Mouse (Mus musculus) heart, postnatal 0 days (tissue): ENCODE measurements around the gene Cflar. TPM values are rescaled to one million over a fixed set of nuclear protein-coding genes. Genes with fewer than 3 reads are reported as not detected.
A peak's percentile ranks its signal among the peaks of the same experiment; 100 is the strongest.

ENCODE experiments used
- ATAC-seq: fragments of 200-750 bp; cut with Nextera tagmentation; 2 replicates; pipeline ENCODE4 v1.8.0; 2017; ENCODE audit warnings: low read depth, moderate number of reproducible peaks, moderate library complexity; ENCODE audit not compliant: insufficient read depth
- DNase-seq: peaks from one replicate; pipeline ENCODE4 v3.0.0-alpha.2; 2016; ENCODE audit warnings: low spot score
- H3K27ac ChIP-seq: fragments of 300-500 bp; sonication (generic); 2 replicates; pipeline ENCODE4 v1.5.1; 2014; ENCODE audit warnings: low read depth, mild to moderate bottlenecking
- H3K27me3 ChIP-seq: fragments of 300-500 bp; sonication (generic); 2 replicates; pipeline ENCODE4 v1.6.1; 2014; ENCODE audit warnings: low read length, mixed read lengths; ENCODE audit not compliant: control insufficient read depth, insufficient read depth
- H3K36me3 ChIP-seq: fragments of 300-500 bp; sonication (generic); replicated peaks from 2 replicates; pipeline ENCODE4 v1.6.1; 2014; ENCODE audit warnings: low read length, mixed read lengths; ENCODE audit not compliant: control insufficient read depth, insufficient read depth
- H3K4me1 ChIP-seq: fragments of 300-500 bp; sonication (generic); 2 replicates; pipeline ENCODE4 v1.6.1; 2014; ENCODE audit warnings: antibody characterized with exemption; ENCODE audit not compliant: control insufficient read depth, insufficient read depth
- H3K4me2 ChIP-seq: fragments of 300-500 bp; sonication (generic); 2 replicates; pipeline ENCODE4 v1.6.1; 2014; ENCODE audit warnings: low read depth, mild to moderate bottlenecking, low read length, moderate library complexity
- H3K4me3 ChIP-seq: fragments of 300-500 bp; sonication (generic); 2 replicates; pipeline ENCODE4 v1.5.1; 2014; ENCODE audit warnings: low read depth, low read length
- H3K9ac ChIP-seq: fragments of 300-500 bp; sonication (generic); replicated peaks from 2 replicates; pipeline ENCODE4 v1.6.1; 2014; ENCODE audit warnings: low read depth, low read length, mixed read lengths
- H3K9me3 ChIP-seq: fragments of 300-500 bp; sonication (generic); replicated peaks from 2 replicates; pipeline ENCODE4 v1.6.1; 2016; ENCODE audit warnings: low read length; ENCODE audit not compliant: control insufficient read depth
- CTCF ChIP-seq: IDR thresholded peaks from 2 replicates; pipeline ENCODE4 v1.5.1; 2016; ENCODE audit warnings: antibody characterized with exemption, control low read depth, low read depth
- EP300 ChIP-seq: IDR thresholded peaks from 2 replicates; pipeline ENCODE4 v1.6.1; 2016; ENCODE audit warnings: antibody characterized with exemption, low read depth
- WGBS: fragments of 180-500 bp; shearing (Covaris S2); extraction: QIAGEN DNeasy Blood & Tissue Kit; methylation state at CpG from one replicate; pipeline ENCODE4 v1.1.7; 2014; 5-methylcytosine and 5-hydroxymethylcytosine counted together
- polyA plus RNA-seq: library from polyadenylated mRNA; unstranded; fragments of >200 nt; fragmentation: Nextera tagmentation; extraction: Ambion mirVana; gene quantifications from 2 replicates; pipeline ENCODE4 v1.2.1, GENCODE M21; 2015
- total RNA-seq: library from RNA; depleted of rRNA; stranded (reverse); fragments of >200 nt; gene quantifications from 2 replicates; pipeline ENCODE4 v1.2.3, GENCODE M21; 2014; ENCODE audit warnings: low replicate concordance

Gene Cflar
- total and polyA plus RNA-seq, 2 experiments from 2014 or later, result 49.8 to 102 TPM

- Histone ChIP-seq H3K4me3 (no peak overlapping the region), H3K4me1 (peaks cover 32% of the 10 kb centered on the region), H3K4me2 (no peak overlapping the region), H3K9me3 (no peaks in the 10 kb centered on the region), H3K27me3 (no peaks in the 10 kb centered on the region), H3K27ac (peak overlapping the region; percentile 20; the same call in 1 of the 2 replicates), H3K9ac (no peak overlapping the region), H3K36me3 (peaks cover 20% of the 10 kb centered on the region)
- WGBS, result 79% methylated on average over 8 of the region's 8 CpGs
- no peak for ATAC-seq
- no peak for DNase-seq
- no peak for TF ChIP-seq CTCF
- TF ChIP-seq EP300, result no peak
Observed at GRCm38 (mm10) chr1:58720090-58720489, 8.8 kb downstream of the Cflar start.

DNA sequence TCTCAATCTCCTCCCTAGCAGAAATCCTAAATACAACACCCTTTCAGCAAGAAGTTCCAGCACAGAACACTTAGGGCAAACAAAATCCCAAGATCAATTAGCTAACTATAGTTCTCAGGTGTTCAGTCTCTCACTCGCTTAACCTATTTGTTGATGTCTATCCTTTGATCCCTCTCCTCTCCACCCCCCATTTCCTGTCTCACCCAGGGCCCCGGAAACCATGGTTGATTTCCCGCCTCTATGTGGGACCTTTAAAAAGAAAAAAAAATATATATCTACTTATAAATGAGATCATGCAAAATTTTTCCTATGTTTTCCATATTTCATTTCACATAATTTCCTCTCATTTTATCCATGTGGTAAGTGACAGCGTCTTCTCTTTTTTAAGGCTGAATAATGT, 9.7 kb downstream of the Cflar start:
- H3K4me3 ChIP-seq, result no peak overlapping the region
- H3K27ac ChIP-seq, result peak overlapping the region; percentile 38; the same call in 1 of the 2 replicates
- no peaks in the 10 kb centered on the region for H3K9me3 ChIP-seq
- H3K4me2 ChIP-seq, result no peak overlapping the region; the same call in 1 of the 2 replicates
- TF ChIP-seq CTCF (no peak), EP300 (no peak)
- WGBS, result 67% methylated on average over 4 of the region's 4 CpGs
- H3K36me3 ChIP-seq, result peaks cover 15% of the 10 kb centered on the region
- H3K4me1 ChIP-seq, result peaks cover 30% of the 10 kb centered on the region
- no peaks in the 10 kb centered on the region for H3K27me3 ChIP-seq
- H3K9ac ChIP-seq, result no peak overlapping the region
- DNase-seq, result no peak
- no peak for ATAC-seq

DNA sequence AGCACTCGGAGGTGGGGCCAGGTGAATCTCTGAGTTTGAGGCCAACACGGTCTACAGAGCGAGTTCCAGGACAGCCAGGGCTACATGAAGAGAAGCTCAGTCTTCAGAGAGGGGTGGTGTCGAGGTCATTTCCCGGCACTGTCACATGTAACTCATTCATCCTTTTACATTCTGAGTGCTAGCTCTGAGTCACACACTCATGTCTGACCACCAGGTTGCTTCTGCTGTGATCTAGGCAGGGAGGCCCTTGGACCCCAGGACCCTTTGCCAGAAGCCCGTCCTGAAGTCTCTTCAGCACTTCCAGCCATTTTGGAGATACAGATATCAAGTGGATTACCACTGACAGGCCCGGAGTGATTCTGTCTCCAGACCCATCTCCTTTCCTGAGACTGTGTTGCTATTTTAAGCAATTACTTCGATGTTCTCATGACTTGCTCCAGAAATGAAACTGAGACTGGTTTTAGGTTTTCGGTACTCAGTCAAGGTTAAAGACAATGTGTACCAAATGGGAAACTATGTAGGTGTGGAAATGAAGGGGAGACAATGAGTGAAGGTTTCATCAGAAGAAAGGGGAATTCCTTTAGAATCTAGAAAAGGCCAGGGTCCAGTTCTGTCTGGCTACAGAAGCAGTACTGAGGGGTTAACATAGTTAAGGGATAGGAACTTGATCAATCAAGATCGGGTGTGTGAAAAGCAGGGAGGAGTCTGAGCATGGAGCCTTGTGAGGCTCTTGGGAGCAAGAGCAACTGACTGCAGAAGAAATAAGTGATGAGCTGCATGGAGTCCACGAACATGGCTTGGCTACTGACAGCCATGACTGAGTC, 11.0 kb downstream of the Cflar start:
- H3K36me3 ChIP-seq, result peaks cover 12% of the 10 kb centered on the region
- H3K4me2 ChIP-seq, result no peak overlapping the region
- WGBS, result 57% methylated on average over 11 of the region's 11 CpGs
- H3K4me1 ChIP-seq, result peaks cover 29% of the 10 kb centered on the region
- DNase-seq, result no peak
- no peaks in the 10 kb centered on the region for H3K9me3 ChIP-seq
- no peak; the same call in 1 of the 2 replicates for ATAC-seq
- no peaks in the 10 kb centered on the region for H3K27me3 ChIP-seq
- H3K4me3 ChIP-seq, result no peak overlapping the region
- H3K9ac ChIP-seq, result no peak overlapping the region
- H3K27ac ChIP-seq, result peak overlapping the region; percentile 19
- no peak for TF ChIP-seq EP300
- no peak for TF ChIP-seq CTCF

DNA sequence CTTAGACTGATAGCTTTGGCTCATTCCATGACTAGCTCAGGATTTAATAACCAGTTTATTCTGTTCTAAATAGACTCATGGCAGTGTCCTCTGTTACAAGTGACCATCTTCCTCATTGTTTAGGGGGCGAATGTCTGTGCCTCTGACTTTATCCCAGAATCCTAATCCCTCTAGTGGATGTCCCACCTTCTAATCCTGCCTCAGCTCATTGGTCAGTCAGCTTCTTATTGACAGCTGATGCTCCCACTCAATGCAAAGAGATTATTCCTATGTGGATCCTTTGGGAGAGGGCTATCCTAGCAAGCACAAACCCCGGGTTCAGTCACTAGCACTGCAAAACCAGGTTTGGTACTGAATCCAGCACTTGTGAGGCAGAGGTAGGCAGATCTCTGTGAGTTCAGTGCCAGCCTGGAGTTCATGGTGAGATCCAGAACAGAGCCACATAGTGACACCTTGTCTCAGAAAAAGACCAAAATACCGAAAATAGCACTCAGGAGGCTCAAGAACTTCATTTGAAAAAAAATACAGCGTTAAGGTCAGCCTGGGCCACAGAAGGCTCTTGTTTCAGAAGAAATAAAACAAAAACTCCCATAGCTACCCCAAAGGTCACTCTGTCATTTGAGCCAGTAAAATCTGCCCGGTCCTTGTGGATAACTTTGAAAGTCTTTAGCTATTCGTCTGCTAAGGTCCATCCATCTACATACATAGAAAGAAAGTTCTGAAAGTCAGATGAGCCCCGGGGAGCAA, 11.9 kb downstream of the Cflar start:
- 63% methylated on average over 7 of the region's 7 CpGs for WGBS
- H3K4me2 ChIP-seq, result no peak overlapping the region
- no peak overlapping the region for H3K9ac ChIP-seq
- H3K4me3 ChIP-seq, result no peak overlapping the region
- H3K9me3 ChIP-seq, result no peaks in the 10 kb centered on the region
- H3K4me1 ChIP-seq, result peaks cover 35% of the 10 kb centered on the region
- peak overlapping the region; percentile 43 for H3K27ac ChIP-seq
- TF ChIP-seq EP300, result no peak
- no peak for TF ChIP-seq CTCF
- DNase-seq, result no peak
- H3K36me3 ChIP-seq, result peaks cover 14% of the 10 kb centered on the region
- no peak for ATAC-seq
- H3K27me3 ChIP-seq, result no peaks in the 10 kb centered on the region

GRCm38 (mm10) chr1:58723809-58724405, 12.6 kb downstream of the Cflar start:
- Histone ChIP-seq H3K27me3 (no peaks in the 10 kb centered on the region), H3K4me3 (no peak overlapping the region), H3K9ac (no peak overlapping the region), H3K27ac (peak overlapping the region; percentile 43), H3K9me3 (no peaks in the 10 kb centered on the region), H3K4me1 (peaks cover 35% of the 10 kb centered on the region), H3K36me3 (peaks cover 19% of the 10 kb centered on the region), H3K4me2 (no peak overlapping the region)
- WGBS, result 58% methylated on average over 7 of the region's 7 CpGs
- no peak for ATAC-seq
- TF ChIP-seq EP300 (no peak), CTCF (no peak)
- DNase-seq, result no peak
